Mouse (Mus musculus) frontal cortex, postnatal 36 days (tissue): Measurements from ENCODE around the gene Pde8b.
A peak's percentile ranks its signal among the peaks of the same experiment; 100 is the strongest.

ENCODE experiments used
- DNase-seq, 2 experiments: peaks; one replicate each; pipeline ENCODE4 v3.0.0; 2022; ENCODE audit warnings: low spot score in 2 of 2

Pde8b gene

DNA sequence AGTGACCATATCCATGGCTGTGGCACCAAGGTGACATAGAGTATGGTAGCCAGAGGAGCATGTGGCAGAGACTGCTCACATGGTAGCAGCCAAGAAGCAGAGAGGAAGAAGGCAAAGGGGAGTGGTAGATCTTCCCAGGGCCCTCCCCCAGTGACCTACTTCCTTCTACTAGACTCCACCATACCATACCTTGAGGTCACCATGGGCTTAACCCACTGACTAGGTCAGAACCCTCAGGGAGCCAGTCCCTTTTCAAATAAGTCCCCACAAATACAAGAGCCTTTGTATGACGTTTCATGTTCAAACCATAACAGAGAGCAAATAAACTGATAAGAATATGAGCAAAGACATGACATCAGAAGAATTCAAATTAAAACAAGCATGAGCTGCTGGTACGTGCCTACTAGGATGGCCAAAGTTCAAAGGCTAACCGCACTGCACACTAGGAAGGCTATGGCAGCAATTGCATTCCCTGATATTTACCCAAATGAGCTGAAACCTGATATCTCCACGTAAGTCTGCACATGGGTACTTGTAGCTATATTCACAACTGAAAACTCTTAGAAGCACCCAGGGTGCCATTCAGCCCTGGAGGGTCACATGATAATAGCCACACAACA lies 109.6 kb downstream of the Pde8b start:
- DNase-seq, result no peak

DNA sequence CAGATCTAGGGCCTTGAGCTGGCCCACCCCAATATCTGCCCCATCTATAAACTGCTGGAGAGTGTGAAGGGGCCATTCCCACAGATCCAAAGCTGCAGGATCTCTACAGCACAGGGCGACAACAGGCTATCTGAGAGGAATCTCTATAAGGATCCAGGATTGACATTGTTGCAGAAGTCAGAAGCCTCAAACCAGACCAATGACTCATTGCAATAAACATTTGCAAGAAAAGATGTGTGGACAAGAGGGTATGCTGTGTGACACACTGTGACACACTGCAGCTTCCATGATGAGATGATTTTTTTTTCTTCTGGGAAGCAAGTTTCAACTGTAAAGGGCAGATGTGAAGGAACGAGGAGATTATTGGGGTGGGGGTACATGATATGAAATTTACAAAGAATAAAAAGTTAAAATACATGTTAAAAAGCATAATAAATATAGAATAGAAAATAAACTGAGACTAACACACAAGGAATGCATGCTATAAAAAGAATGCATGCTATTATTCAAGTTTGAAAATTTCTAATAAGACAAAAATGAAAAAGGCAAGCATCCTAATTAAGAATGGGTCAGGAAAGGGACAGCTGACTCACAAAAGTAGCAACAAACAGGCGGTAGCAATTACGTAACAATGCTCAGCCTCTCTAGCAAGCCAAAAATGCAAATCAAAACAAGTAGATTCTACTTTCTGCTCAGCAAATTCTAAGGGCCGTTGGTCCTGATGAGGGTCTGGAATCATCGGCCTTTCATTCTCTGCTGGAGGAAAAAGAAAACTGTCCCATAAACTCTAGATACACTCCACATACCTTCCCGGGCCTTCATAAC lies 114.6 kb downstream of the Pde8b start:
- DNase-seq, result no peak

DNA sequence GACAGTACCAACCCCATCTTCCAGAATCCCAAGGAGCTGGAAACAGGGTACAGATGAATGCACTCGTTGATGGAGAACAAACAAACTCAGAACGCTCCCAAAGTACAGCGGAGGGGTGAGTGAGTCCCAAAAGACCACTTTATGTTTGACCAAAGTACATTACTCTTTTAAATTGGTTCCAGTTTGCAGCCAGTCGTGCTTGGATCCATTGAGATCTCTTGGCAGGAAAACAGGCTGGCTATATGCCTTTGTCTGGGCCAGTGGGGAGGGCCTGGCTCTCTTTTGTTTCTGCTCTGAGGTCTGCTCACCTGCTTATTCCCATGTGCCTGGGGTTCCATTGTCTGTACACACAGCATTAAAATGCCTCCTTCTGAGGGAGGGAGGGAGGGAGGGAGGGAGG lies 118.3 kb downstream of the Pde8b start:
- no peak for DNase-seq

DNA sequence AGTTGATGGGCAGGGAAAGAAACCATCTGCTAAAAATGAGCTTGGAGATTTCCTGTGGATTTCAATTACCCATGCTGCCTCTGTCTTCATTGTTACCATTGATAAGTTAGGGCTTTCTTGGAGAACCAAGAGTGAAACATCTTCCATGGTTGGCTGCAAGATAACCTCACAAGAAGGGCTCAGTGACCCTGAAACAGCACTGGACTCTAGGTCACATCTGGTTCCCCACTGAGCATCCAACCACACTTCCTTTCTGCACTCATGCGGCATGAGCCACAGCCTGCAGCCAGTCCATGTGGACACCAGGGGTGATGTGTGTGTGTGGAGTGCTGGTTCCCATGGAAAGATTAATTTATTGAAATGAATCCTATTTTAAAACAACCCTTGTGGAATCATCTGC lies 119.1 kb downstream of the Pde8b start:
- no peak for DNase-seq

DNA sequence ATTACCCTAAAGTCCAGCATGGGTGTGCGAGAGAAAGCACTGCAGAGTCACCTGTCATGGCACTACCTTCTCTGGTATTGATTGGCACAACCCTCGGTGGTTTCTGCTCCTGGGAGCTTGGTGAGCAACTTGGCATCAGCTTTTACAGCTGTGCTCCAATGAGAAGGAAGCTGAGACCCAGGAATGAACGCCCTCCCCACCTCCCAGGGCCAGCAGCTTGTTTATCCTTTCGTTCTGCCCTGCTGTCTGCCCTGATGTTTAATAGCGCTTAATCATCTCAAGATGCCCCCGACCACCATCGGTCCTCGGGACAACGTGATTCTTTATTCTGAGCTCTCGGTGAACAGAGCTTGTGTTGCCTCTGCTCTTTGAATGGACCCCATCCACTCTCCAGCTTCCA lies 122.8 kb downstream of the Pde8b start:
- no peak for DNase-seq

DNA sequence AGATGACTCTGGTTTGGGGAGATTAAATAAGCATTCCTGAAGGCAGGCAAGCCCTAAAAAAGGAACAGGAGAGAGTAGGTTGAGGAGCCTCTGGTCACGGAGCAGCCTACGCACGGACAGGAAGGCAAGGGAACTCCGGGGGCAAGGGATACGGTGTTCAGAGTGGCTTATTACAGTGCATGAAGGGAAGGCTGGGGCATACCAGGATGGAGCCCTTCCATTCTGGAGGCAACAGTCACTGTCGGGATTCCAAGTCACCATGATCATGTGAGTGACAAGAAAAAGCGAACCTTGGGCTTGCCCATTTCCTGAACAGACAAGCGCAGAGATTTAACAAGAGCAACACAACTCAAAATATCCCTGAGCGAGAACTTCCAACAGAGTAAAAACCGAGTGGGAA lies 123.3 kb downstream of the Pde8b start:
- DNase-seq, result peak in 1 of 2 experiments; percentile 43

DNA sequence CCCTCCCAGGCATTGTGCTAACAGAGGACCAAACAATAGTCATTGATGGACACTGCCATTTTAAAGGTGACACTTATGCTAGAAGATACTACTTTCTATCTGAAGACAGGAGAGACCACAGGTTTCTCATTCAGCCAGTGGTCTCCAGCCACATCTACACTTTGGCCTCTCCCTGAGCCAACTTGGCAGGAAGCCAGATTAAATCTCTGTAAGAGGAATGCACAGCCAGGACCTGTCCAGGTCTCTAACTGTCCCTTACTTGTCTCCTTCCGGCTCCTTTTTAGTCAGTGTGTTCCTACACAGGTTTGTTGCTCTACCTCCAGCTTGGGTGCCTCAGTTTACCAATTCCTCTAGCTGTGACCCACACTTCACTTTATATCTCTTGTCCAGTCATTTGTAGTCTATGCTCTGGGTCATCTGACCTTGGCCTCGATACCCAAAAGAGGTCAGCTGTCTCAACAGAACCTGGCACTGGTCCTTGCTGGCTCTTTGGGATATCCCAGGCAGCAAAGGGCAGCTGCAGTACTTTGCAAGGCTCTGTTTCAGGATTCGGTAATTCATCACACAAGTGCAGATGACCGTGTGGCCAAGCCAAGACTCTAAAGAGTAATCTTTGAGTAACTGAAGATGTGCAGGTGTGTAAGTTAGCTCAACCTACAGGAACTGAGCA lies 124.5 kb downstream of the Pde8b start:
- DNase-seq, result no peak

DNA sequence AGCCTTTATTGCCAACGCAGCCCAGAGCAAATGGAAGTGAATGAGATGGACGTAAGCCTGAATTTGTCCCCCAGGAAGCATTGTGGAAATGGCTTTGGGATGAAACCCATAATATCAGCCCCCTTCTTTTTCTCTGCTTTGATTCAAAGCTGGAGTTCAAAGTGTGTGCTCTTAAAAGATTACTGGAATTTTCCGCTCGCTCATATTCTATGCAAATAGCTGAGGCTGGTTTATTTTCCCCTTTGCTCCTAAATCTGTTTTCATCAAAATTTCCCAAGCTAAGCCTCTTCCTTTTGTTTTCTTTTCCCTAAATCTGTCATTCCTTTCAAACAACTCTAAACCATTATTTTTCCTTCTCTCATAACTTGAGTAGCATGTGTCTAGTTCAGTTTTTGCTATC lies 129.6 kb downstream of the Pde8b start:
- DNase-seq, result no peak

DNA sequence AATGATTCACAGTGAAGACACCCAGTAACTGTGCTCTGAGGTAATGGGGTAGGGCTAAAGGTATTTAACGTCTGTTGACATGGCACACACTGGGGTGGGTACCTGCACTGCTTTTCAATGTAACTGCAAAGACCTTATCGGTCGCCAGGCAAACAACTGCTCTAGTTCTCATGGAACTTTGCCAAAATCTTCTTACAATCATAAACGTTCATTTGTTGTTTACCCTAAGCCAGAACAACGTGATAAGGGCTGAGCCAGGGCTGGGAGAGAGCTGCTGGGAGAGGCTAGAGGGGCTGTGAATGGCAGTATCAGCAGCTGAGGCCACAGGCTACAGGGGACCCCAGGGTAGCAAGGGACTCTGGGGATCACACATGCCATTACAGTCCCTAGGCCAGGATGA lies 136.4 kb downstream of the Pde8b start:
- no peak for DNase-seq

DNA sequence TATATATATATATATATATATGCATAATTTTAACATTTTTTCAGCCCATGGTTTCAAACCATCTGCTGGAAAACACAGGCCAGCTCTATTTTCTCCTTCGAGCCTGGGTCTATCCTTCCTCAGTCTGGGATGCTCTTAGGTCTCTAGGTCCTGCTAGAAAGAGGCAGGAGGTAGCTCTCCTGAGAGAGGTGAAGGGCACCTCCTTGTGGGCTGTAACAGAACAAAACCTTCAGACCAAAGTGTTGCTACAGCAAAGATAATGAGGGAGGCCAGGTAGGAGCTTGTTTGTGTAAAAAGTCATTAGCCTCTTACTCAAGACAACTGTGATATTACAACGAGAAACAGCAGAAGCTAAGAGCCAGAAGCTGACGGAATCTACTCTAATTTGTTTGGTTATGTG lies 140.6 kb downstream of the Pde8b start:
- DNase-seq, result no peak

DNA sequence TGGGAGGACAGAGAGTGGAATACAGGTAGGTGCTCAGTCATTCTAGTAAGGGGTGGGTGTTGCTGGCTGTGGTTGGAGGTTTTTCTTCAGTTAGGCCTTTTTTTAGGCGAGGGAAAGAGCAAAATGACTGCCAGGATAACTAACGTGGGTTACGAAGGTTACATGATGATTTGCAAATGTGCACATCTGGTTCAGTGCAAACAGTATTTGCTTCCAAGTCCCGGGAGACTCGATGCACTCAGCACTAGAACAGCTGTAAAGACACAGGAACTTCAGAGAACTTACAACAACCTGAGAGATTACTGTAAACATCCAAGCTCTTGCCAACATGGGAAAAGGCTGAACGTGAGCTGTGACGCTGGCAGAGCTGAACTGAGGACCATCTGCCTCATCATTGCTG lies 142.1 kb downstream of the Pde8b start:
- no peak for DNase-seq

DNA sequence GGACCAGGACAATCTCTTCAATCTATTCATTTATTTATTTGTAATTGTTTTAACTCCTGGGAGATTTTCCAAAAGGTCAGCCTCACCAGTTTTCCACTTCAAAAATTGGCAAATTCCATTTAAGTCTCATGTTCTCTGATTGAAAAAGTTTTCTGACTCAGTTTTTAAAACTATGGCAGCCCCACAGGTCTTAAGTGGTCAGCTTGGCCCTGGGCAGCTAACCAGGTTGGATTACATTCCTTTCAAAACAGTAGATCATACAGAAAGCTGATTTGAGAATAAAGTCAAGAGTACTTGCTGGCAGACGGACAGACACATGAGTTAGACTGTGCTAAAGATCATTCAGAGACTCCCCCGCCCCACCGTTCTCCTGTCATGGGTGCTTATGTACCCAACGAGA lies 145.3 kb downstream of the Pde8b start:
- no peak for DNase-seq

DNA sequence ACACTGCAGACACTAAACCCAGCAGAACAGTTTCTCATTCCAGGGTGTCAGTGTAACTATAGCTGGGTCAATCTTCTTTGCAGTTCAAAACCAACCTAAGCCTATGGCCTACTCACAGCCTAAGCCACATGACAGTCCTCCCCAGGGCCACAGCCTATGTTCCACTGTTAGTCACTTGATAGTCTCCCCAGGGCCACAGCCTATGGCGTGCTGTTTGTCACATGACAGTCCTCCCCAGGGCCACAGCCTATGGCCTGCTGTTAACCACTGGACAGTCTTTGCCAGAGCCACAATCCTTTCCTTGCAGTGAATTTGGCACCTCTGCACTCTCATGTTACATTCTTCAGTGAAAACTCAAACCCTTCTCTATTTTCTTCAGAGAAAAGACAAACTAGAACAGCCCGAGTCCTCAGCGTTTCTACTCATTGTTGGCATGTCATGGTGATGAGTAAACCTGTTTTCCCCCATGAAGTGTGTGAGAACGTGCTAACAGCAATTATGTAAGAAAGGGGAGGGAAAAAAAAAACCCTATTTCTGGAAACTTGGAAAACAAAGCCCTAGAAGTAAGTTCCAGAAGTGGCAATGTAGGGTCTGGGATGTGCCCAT lies 147.0 kb downstream of the Pde8b start:
- no peak for DNase-seq

DNA sequence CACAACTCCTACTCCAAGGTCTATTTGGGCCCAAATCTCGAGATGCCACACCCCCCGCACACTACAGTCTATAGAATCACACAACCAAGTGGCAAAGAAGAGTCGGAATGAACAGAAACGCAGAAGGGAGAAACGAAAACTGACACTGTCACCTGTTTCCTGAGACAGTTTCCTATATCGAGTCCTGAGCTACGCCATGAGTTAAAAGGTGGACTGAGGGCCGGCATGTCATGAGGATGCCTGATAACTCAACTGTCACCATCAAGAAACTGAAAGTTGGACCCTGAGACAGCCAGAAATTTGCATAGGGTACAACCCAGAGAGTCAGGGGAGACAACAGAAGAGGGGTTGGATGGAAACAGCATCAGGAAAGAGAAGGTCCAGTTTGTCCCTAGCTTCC lies 148.8 kb downstream of the Pde8b start:
- DNase-seq, result no peak

DNA sequence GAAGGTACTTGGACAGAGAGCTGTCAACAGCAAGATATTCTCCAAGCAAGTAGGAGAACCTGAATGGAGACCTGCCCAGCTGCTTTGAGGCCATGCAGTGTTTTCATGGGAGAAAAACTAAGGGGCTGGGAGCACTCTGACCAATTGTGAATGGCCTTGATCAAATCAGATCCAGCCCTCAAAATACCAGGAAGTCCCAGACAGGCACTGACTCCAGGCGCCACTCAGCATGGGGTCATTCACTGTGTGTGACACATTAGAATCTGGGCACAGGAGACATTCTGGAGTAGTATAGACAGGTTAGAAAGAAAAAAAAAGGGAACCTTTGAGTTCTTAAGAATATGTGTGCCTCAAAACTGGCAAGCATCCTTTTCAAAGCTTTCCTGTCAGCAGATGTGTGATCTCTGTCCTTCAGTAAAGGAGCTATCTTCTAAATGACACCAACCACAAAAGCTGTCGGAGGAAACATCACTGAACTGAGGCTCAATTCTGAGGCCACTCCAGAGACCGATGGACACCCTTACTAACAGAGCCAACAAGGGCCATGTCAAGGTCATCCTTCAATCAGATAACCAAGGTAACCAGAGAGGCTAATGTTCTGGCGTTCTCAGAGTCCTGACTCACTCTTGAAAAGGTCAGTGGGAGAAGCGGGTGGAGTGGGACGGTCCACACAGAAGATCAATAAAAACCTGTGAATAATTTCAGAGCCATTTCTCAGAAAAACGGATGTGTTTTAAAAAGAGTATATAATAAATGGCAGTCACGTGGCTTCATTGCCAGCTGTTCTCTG lies 151.0 kb downstream of the Pde8b start:
- DNase-seq, result no peak

DNA sequence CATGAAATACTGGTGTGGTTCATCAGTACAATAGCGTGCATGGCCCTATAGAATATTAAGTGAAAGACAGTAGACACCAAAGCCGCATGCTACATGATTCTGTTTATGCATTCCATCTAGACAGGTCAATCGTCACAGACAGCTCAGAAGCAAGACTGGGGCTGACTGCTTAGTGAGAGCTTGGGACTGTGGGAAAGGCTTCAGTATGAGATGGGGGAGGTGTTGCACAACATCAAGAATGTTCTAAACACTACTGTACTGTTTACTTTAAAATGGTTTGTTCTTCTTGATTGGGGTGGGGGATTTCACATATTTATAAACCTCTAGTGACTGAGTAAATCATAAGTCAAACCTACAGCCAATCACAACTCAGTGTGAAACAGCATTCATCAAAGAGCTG lies 153.5 kb downstream of the Pde8b start:
- DNase-seq, result no peak

DNA sequence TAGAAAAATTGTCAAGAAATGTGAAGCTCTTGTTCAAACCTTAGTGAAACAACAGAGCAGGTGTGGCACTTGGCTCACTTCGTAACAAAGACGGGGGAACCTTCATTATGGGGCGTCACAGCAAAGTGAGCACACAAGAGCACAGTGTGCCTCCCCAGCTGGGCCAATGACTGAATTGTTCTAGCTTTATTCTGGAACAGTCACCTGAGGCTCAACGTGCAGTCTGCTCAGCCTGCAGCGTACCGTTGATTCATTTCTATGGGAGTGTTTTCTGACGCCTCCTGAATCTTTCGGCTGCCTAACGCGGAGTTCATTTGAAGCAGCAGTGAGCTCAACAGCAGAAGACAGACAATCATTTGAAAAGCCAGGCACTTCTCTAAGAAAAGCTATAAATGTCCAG lies 154.3 kb downstream of the Pde8b start:
- DNase-seq, result peak in 1 of 2 experiments; percentile 39

DNA sequence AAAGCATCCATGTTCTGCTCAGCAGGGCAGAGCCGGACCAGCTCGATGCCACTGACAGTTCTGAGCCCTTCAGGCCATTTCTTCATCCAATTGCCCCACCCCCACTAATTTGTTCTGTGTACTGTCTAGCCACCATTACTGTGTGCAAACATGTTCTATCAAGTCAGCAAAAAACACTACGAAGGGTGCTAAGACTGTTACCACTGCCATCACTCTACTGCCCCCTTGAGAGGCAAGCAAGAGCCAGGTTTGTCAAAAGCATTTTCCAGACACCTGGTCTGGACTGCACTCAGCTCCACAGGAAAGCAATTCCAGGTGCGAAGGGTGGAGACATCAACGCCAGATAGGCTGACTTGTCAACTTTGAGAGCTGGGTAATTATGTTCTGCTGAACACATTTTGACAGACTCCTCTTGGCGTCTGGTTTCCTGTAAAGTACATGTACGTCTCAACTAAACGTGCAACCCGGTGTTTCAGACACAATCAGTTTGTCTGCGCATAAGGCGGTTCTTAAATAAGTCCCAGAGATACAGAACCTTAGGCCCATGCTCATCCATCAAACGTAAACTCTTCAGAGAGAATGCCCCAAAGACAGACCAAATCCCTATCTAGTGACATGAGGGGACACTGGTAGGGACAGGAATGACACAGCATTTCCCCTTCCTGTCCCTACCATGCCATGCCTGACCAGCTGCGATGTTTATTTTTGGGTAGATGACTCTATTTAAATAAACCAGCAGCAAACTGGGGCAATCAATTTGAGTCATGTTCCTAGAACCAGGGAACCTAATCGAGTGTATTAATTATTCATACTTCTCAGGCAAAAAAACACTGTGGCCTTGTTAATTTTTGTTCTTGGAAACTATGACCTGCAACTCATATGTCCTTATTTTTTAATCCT lies 158.3 kb downstream of the Pde8b start:
- DNase-seq, result no peak

DNA sequence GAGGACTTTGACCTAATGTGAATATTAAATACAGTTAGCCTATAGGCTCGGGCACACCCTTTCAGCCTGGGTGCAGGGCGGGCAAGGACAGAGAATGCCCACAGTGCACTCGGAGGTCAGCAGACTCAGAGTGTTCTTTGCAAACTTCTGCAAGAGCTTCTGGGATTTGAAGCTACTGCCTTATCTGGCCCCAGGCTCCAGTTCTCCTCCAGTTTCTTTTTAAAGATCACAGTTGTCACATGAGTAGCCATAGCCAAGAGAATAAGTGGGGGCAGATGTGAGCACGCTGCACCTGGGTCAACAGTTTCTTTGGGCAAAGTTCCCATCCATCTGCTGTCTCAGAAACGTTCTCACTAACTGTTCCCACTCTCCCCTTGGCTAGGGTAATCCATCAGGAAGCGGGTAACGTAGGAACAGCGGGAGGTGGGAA lies 162.8 kb downstream of the Pde8b start:
- DNase-seq, result peak; percentile 53 to 75

DNA sequence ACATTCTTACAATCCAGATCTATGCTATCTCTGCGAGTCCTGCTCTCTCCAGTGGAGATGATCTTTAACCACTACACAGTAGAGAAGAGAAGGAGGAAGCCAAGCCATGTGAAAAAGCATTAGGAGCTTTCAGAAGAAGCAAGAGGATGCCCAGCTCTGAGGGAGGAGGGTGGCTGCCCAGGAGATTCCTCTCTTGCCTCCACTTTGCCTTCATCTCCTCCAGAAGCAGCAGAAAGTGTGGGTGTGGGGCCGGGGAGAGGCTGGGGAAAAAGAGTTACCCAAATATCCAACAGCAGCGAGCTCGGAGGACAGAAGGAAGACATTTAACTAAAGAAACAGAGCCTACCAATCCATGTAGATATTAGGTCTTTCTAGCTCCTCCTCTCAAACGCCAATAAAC lies 164.1 kb downstream of the Pde8b start:
- DNase-seq, result no peak

DNA sequence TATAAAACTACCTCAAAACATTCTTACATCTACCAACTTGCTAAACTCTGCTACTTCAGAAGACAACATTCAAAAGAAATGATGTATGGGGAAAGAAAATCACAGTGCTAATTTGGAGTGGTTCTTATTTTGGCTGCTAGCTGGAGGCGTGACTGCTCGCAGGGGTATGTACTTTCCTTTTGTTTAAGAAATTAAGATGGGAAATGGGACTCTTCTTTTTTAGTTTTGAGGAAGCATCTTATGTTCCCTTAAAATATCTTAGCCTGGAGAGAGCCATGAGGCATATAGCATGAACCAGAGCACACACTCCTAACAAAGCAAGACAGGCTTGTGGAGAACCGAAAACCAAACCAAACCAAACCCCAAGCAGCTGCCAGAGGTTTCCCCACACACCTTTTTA lies 167.5 kb downstream of the Pde8b start:
- no peak for DNase-seq
